Mouse (Mus musculus) retina, embryonic 14.5 days (tissue): ENCODE measurements around the gene Rftn2.

Source experiments
- DNase-seq: peaks from one replicate; pipeline ENCODE4 v3.0.0-alpha.2; 2015; ENCODE audit warnings: low spot score

Gene Rftn2

GRCm38 (mm10) chr1:55226011-55226857 lies at the start of gene Rftn2:
TSS of gene Rftn2 (minus strand) at chr1:55226782.
- peak; percentile 45 for DNase-seq

- DNase-seq = no peak
These were observed 38.9 kb upstream of the Rftn2 start for GRCm38 (mm10) chr1:55265447-55265846.

DNA sequence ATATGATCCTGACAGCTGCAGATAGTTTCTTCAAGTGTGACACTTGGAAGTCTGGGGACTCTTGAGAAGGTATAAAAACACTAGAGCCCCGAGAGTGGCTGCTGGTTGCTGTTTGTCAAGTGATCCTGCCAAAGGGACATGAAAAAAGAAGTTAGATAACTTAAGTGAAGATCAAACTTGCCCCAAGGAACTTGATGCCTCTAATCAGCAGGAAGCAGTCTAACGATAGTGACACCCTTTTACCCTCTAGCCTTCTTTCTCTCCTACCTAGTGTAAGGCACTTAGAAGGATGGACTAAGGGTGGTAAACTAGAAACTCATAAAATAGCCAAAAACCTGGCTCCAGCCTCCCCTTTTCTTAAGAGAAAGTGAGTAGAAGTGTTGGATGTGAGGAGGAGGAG lies 37.8 kb upstream of the Rftn2 start:
- DNase-seq = no peak

DNA sequence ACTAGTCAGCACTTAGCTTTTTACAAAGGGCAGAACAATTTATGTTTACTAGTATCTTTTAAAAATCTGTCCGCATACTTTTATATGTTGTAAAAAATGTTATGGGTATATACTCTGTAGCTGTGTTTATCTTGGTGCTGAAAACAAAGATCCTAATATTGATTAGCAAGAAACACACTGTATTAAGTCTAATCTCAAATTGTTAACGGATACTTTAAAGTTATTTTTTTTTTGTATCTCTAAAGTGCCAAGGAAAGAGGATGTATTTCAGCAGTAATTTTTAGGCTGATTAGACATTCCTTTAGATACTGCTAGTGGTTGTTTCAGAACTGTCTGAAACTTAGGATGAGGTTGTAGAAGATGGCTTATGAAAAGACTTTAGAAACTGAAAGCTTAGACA lies 19.8 kb upstream of the Rftn2 start:
- DNase-seq = no peak

- peak; percentile 82 for DNase-seq
These were observed 12.7 kb upstream of the Rftn2 start for GRCm38 (mm10) chr1:55239237-55239636.

- DNase-seq = no peak
These were observed 11.9 kb upstream of the Rftn2 start for GRCm38 (mm10) chr1:55238496-55238895.

GRCm38 (mm10) chr1:55237643-55238161 lies 11.1 kb upstream of the Rftn2 start:
- DNase-seq = peak; percentile 48

DNA sequence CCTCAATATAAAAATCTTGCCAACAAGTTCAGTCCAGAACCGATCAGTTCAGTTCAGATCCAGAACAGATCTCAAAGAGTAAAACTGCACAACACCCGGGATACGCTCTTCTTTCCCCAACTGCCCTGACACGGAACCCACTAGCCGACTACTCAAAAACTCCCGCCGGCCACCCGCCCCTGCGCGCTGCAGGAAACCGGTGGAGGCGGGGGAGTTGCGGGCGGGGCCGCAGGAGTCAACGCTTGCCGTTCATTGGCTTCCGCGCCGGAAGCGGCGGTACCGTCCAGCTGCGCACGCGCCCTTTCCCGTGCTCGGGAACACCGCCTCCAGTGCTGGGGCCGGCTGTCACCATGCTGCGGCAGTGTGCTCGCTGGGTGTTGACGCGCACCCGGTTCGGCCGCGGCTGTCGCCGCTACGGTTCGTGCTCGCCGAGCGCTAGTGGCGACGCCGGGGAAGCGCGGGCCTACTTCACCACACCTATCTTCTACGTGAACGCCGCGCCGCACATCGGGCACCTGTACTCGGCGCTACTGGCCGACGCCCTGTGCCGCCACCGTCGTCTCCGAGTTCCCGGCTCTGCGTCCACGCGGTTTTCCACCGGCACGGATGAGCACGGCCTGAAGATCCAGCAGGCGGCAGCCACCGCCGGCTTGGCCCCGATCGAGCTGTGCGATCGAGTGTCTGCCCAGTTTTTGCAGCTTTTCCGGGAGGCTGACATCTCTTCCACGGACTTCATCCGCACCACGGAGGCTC lies 10.5 kb upstream of the Rftn2 start, which contains the start of gene Mars2:
Gene Mars2, plus strand, starts transcription at position 288 of the 753 bp plus-strand sequence.
- peak; percentile 97 for DNase-seq

GRCm38 (mm10) chr1:55236487-55236886 lies 9.9 kb upstream of the Rftn2 start:
- no peak for DNase-seq

DNA sequence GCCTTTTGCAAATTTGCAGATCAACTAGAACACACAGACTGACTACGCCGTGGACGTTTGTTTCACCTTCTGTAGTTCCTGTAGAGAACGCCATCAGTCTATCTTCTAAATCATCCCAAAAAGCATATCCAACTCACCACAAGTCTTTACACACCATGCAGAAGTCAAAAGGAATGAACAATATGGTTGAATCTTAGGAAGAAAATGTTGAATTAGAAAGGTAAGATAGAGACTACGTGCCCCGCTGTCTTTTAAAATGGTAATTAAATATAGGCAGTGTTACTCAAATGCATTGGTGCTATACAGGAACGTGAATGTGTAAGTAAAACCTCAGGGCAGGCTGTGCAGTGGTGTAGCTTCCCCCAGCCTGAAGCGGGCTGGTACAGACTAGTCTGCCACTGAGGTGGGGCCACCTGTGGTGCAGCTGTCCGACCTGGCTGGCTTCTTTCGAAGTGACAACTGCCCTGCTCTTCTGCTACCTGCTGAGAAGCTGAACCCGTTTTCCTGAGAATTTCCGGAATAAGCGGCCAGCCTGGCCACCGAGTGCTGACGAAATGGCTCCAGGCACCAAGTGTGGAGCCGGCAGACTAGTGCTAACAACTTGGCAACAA lies 8.4 kb upstream of the Rftn2 start:
- no peak for DNase-seq

DNA sequence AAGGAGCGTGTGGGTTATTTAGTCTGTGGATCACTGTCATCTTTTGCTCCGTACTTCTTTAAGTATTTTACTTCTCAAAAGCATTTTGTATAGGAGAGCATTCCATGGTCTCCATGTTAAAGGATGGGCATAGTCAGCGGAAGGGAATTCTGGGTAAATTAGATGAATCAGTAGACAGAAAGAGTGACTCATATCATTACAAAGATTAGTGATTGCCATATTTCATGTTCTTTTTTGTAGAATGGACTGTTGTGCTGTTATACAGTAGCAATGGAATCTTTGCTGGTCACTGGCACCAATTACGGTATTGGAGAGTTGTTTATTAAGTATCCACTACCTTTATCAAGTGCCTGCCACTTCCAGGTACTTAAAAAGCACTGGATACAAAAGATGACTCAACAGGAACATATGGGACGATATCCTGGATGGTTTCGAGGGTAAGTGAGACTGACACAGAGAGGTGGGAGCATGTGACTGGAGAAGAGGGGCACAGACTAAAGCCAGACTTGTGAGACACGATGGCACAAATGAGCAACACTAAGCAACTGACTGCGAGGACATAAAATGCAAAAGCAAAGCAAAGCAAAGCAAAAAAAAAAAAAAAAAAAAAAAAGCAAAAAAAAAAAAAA lies 1.8 kb upstream of the Rftn2 start:
- DNase-seq = no peak

- no peak for DNase-seq
These were observed 794 bp upstream of the Rftn2 start for GRCm38 (mm10) chr1:55227376-55227775.

- no peak for DNase-seq
These were observed 1.2 kb downstream of the Rftn2 start for GRCm38 (mm10) chr1:55225398-55225797.

GRCm38 (mm10) chr1:55224111-55224510 lies 2.5 kb downstream of the Rftn2 start:
- no peak for DNase-seq

- DNase-seq = no peak
These were observed 3.6 kb downstream of the Rftn2 start for GRCm38 (mm10) chr1:55223026-55223425.

- no peak for DNase-seq
These were observed 5.2 kb downstream of the Rftn2 start for GRCm38 (mm10) chr1:55221352-55221751.

- no peak for DNase-seq
These were observed 9.4 kb downstream of the Rftn2 start for GRCm38 (mm10) chr1:55217191-55217590.

GRCm38 (mm10) chr1:55215185-55215813 lies 11.3 kb downstream of the Rftn2 start:
- DNase-seq = no peak

GRCm38 (mm10) chr1:55213936-55214335 lies 12.6 kb downstream of the Rftn2 start:
- no peak for DNase-seq

DNA sequence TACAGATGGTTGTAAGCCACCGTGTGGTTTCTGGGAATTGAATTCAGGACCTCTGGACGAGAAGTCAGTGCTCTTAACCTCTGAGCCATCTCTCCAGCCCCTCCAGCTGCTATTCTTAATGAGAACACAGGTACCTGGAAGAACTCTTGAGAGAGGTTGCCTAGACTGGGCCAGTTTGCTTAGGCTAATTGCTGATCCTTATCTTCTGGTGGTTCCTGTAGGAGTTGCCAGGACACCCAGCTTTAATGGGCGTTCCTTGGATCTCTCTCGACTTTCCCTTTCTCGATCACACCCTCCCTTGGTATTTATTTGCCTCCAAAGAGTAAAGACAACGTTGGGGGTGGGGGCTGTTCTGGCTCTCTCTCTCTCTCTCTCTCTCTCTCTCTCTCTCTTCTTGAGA lies 13.1 kb downstream of the Rftn2 start:
- no peak for DNase-seq

- no peak for DNase-seq
These were observed 13.8 kb downstream of the Rftn2 start for GRCm38 (mm10) chr1:55212771-55213170.

DNA sequence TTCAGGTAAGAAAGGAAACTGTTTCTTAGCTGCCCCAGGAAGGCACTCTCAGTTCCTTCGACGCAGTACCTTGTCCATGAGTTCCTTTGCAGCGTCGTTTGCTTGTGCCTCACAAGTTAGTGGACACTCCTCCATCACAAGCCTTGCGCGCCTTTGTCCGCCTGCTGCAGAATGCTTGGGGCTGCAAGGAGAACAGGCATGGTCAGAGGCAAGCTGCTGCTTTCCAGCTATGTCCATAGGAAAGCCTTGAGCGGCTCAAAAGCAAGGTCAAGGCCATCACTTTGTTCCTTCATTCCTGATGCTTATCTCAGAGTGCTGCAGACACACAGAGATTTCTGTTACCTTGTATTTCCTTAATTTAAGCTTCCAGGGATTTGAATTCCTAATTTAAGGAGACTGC lies 15.5 kb downstream of the Rftn2 start:
- DNase-seq = no peak
